Mouse (Mus musculus) retina, embryonic 14.5 days (tissue): ENCODE measurements around the gene Tmbim1.
"Not testable (repeated sequence)": the region's sequence is repeated elsewhere in the genome, so short reads cannot be mapped to it uniquely, and the experiment has no call there.

ENCODE experiments used
- DNase-seq: peaks from one replicate; pipeline ENCODE4 v3.0.0-alpha.2; 2015; ENCODE audit warnings: low spot score

The Tmbim1 gene

DNA sequence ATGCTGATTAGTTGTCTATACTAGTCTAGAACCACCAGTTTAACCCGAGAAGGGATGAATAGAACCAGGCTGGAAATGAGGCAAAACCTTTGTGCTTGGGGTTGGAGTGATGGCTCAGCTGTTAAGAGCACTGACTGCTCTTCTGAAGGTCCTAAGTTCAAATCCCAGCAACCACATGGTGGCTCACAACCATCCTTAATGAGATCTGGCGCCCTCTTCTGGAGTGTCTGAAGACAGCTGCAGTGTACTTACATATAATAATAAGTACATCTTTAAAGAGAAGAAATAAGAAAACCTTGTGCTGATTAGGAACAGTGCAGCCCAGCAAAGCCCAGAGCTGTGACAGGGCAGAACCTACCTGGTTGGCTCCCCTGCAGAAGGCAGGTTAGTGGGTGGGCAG, 21.5 kb upstream of the Tmbim1 start:
- not testable (repeated sequence) for DNase-seq

DNA sequence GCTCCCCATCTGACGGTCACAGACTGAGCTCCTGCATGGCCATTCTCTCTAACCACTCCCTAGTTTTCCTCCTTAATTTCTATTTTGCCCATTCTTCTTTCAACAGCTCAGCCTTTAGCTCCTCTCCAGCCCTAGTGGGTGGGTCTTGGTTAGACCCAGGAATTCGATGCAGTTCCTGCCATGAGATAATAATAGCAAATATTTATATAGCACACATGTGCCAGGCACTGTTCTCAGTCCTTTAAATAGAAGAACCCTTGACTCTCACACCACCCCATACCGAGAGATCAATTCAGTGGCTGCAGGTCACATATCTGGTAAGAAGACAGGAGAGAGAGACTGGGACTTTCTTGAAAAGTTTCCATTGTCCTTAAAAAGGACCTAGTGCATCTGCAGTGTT, 16.0 kb upstream of the Tmbim1 start:
- DNase-seq = no peak

DNA sequence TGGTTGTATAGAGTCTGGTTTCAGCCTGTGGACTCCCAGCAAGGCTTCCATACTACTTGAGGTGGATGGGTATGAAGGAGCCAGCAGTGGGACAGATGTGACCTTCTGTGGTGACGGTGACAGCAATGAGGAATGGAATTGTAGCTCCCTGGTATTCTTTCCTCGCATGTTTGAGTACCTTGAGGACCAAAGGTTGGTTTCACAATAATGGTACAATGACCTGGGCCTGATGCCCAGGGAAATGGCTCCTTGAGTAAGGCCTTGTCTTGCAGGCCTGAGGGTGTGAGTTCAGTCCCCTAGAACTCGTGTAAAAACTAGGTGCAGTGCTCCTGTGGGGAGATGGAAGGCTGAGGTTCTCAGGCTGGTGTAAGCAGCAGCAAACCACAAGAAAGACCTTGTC, 13.3 kb upstream of the Tmbim1 start:
- no peak for DNase-seq

DNA sequence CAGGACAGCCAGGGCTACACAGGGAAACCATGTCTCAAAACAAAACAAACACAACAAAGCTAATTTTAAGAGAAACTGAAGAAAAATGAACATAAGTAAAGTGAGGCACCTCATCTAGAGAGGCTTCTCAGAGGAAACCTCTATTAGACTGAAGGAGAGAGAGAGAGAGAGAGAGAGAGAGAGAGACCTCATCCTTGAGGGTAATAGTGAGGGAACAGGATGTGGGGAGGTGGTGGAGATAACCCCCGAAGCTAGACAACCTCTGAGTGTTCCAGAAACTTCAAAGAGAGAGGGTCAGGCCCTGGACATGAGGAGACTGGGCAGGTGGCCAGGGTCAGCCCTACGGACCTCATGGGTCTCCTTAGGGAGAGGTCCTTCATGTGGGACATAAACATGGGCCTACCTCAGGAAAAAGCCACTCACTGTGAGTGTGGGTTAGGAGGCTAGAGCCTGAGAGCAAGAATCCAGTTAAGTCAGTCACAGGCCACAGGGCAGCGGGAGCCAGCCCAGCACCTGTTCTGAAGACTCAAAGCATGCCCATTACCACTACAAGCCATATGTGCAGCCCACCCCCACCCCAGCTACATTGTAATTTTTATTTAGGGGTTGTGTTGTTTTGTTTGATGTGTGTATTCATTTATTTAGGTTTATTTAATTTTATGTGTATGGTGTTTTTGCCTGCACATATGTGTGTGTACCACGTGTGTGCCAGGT, 10.8 kb upstream of the Tmbim1 start:
- DNase-seq = no peak

DNA sequence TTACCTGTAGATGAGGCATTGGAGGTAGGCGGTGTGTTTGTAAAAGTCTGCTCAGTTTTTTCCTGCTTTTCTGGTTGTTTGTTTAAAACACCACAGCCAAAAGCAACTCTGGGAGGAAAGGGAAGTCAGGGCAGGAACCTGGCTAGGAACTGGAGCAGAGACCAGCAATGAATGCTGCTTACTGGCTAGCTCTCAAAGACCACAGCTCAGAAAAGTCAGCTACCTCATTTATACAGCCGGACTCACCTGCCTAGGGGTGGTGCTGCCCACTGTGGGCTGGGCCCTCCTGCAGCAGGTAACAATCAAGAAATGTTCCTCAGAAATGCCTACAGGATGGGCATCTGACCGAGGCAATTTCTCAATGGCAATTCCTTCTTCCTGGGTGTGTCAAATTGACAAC, 9.4 kb upstream of the Tmbim1 start:
- DNase-seq = no peak

DNA sequence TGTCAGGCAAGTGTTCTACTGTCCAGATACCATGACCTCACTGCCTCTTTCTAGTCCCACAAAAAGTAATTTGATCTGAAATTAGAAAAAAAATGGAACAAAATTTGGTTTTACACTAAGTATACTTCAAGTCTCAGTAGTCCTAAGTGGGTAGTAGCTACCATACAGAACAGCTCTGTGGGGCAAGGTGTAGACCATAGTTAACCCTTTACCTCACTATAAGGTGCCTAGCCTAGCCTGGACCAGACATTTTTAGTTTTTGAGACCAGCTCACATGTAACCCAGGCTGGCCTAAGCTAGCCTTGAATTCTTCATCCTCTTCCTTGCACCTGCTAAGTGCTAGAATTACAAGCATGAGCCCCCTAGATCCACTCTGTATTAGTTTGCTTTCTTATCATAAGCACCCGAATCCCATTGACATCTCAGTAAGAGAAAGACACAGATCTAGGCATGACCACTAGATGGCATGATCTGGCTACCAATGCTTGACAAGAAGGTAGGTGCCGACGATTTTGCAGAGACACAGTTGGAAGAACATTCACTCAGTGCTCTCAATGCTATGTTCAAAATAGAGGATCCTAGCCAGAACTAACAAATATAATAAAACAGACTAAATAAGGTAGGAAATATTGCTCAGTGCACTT, 7.7 kb upstream of the Tmbim1 start:
- DNase-seq = peak; percentile 91

DNA sequence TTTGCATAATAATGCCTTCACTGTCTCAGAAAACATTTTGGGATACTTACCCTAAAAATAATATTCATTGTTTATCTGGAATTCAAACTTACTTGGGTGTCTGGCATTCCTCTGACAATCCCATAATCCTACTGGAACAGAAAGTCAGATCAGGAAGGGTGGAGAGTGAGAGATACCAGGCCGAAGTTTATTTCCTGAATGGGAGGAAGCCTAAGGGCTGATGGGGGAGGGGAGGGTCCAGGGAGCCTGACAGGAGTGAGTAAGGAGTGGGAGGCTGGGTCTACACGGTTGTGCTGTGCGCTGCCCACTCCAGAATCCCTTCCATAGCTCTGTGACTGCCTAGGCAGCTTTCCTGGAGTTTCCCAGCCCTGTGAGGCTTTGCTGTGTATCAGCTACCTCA, 4.3 kb upstream of the Tmbim1 start:
- no peak for DNase-seq

DNA sequence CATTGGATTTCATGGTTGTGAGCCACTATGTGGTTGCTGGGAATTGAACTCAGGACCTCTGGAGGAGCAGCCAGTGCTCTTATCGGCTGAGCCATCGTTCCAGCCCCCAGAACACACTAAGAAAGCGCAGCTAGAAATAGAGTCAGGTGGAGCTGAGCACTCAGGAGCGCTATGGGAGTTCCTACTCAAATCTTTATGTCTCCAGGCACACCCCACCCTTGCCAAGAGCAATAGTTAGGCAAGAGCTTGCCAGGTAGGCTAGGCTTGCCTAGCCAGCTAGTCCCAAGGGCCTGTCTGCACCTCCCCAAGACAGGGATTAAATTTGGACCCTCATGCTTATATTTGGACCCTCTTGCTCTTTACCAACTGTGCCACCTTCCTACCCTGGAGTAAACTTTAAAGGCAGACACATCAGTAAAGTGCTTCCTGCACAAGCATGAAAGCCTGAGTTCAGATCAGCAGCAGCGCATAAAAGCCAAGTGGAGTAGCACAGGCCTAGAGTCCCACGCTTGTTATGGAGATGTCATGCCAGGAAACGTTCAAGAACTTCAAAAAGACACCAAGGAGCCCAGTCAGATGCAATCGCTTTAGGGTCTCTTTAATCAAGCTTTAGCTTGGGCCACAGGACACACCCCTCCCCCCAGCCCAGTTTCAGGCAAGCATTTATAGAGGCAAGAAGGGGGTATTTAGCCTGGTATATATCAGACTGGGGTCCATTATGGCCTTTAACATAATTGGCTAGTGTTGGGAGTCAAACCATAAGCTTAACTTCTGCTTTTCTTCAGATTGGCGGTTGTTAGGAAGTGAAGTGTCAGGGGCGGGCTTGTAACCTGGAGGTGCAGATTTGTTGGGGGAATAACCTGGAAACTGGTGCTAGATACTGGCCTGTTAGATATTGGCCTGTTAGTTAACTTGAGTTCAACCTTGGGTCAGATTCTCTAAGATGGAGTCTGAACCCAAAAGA, 2.9 kb upstream of the Tmbim1 start:
- no peak for DNase-seq

DNA sequence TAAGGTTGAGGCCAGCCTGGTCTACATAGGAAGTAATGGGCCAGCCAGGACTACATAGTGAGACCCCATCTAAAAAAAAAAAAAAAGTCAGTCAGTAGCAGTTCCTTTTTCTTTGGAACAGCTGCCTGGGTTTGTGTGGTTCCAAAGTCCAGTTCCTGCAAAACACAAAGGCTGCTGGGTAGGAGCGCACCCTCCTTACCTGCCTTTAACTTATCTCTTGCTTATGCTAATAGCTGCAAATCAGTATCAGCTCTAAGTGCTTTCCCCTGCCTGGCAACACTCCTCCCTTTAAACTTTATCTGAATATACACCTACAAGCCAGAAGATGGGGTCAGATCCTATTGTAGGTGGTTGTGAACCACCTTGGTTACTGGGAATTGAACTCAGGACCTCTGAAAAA, 1.7 kb upstream of the Tmbim1 start:
- no peak for DNase-seq

DNA sequence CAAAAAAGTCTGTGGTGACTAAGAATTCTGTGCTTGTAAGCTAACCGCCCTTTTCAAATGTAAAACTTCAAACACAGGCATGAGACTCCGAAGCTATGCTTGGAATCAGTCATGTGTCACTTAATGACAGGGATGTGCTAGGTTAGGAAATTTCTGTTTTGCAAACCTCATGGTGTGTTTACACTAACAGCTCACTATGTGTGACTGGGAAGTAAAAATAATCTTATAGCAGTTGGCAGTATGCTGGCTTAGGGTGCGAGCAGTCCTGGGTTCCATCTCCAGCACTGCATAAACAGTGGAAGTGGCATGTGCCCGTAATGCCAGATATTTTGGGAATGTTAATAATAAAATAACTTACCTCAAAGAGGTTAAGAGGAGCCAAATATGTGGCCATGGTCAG, 476 bp downstream of the Tmbim1 start:
- no peak for DNase-seq

DNA sequence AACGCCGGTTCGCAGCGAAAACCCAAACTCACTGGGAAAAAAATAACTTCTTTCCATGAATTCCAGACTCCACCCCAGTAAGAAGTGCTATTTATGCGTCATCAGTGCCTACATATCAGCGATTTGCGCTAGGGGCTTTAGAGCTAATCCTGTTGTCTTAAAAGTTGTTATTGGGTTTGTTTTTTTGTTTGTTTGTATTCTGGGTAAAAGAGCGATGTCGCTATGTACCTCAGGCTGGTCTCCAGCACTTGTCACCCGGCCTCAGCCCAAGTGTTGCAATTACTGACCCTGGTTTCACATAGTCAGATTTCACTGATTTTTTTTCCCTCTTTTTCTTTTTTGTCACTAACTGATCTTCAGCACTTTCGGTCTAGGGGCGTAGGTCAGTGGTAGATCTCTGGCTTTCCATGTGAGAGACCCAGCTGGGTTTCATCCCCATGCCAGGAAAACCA, 1.1 kb downstream of the Tmbim1 start:
- DNase-seq = no peak

DNA sequence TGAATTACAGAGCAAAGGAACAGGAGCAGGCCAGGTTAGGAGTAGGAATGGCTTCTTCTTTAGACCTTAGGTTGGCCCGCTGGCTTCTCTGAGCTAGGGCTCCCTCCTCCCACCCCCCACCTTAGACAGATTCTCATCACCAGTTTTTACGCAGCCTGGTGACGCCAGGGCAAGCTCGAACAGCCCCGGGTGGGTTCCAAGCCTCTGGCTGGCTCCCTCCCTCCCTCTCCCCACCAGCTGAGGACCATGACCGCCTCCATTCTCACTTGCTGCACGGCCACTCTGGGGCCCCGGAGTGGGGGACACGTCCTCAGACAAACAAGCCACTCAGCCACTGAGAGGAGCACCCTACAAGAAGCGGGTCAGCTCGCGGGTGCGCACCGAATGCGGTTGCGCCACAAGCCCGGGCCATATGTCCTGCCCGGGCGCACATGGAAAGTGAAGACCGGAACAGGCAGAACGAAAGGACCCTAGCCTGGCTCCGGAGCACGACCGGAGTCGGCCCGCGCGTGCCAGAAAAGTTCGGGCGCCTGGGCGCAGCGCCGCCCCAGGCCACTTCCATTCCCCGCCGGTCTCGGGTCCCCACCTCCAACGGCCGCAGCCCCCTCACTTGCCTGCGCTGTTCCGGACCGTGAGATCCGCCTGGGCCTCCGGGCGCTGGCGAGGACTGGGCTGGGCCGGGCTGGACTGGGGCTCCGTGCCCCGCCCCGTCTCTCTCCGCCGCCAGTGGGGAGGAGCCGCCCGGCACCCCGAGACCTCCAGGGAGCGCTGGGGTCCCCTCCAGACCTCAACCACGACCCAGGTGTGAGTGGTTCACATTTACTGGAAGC, 1.7 kb downstream of the Tmbim1 start:
- DNase-seq = peak; percentile 57

DNA sequence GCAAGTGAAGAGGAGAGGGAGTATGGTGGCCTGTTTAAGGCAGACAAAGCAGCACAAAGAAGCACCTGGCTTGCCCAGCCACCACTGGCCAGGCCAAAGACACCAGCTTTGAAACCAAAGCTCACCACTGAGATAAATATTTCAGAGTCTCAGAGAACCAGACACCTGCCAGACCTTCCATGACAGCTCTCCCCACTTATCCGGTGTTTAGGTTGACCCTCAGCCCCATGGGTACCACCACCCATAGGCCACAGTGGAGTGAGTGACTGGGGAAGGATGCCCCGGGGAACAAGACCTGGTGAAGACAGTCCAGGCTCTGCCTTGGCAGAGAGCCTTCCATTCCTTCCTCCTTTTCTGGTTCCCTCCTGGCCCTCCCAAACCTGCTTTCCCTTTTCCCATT, 2.6 kb downstream of the Tmbim1 start:
- no peak for DNase-seq

DNA sequence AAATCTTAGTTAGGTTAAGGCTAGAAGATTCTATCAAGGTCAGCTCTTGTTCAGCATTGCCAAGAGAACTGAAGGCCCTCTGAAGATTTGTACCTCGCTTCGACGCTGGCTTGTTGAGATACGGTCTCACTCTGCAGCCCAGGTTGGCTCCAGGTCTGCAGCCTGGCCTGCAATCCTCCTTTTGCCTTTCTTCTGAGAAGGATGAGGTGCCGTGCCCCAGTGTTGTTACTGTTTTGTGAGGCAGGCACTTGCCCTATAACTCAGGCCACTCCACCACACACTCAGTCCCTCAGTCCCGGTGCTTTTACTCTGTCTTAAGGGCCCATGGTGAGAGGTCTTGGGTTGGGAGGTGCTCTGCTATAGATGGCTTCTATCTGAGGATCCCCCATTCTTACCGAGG, 3.2 kb downstream of the Tmbim1 start:
- DNase-seq = no peak

DNA sequence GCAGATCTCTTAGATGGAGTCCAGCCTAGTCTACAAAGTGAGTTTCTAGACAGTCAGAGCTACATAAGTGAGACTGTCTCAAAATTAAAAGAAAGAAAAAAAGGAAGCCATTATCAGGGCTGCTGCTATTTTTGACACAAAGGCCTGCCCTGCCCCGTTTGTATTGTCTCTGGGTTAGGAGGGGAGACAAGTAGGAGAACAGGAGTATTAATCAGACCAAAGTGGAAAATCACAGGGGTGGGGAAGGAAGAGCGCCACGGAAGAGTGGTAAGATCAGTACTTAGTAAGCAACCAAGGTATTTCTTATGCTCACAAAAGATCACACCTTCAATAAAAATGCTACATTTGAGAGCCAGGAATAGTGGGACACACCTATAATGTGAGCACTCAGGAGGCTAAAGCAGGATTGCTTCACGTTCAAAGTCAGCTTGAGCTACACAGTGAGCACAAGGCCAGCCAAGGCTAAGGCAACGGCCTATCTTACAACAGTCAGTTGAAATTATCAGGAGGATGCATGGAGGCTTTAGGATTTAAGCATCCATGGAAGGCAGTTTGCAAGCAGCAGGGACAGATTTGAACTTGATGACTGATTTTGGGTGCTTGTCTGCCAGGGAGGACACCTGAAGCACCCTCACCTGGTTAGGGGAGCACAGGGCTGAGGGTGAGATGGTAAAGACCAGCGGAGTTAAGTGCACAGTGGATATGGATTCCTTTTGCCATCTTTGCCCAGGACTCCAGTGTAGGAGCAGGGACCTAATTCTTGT, 4.9 kb downstream of the Tmbim1 start:
- DNase-seq = no peak

DNA sequence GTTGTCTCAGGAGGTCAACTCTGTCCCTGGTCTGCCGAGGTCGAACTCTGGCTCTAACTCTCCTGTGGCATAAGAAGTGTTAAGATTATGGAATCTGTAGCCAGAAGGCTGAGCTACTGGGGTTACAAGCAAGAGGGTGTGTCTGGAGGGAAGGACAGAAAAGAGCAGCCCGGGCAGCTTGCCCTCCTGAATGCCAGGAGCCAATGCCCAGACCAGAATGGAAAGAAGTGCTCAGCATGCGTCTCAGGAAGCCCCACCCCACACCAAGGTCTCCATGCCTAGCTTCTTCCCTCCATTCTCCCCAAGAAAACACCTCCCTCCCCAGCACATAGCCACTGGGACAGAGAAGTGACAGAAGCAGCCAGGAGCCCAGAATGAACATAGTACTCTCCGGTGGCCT, 6.4 kb downstream of the Tmbim1 start:
- DNase-seq = no peak

DNA sequence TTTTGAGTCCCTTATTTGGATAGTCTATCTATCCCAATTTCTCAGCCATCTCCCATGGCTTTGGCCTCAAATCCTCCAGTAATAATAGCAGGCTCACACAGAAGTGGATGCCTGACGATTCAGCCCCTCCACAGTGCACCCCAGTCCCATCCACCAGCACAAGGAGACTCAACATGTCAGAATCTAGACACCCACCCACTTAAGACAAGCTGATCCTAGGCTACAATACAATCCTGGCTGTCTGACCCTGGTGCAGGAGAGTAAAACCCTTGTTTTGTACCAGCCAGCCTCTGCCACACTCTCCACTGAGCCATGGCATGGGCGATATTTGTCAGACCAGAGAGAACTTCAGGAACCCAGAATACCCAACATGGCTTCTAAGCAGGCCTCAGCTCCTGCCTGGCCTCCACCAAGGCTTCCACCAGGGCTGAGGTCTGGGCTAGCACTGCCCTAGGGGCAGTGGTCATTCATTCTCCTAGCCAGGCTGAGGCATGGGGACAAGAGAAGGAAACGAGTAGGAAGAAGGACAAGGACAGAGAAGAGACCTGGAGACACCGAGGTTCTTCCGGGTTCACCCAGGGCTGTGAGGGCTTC, 7.2 kb downstream of the Tmbim1 start:
- DNase-seq = no peak

DNA sequence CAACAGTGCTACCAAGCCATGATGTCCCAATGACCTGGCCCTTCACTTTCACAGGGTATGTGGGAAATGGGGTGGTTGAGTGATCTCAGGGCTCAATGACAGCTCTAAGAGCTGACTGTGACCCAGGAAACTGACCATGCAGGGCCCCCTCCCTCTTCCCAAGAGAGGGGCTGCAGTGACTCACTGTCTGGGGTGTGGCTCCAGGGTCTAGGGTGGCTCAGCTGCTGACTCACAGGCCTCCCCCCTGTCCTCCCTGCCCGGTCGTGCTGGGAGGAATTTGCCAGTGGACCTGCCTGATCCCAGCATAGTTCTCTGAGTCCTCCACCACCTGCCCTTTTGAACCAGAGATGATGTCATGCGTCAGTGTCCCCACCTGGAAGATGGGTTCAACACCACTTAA, 8.2 kb downstream of the Tmbim1 start:
- DNase-seq = no peak

DNA sequence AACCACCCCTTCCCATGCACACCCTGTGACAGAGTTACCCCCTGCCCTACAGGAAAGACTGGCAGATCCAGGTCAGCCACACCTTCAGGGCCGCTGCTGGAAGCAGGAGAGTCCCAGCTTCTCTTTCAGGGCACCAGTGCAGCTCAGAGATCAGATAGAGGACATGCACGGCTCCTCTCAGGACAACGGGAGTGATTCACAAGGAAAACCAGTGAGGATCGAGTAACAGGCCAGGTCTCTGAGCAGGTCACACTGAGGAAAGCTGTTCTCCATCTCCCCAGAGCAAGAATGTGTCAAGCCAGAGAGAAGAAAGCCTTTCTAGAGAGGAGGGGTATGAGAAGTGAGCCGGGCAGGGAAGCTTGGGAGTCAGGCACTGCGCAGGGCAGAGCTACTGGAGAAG, 8.9 kb downstream of the Tmbim1 start:
- no peak for DNase-seq

DNA sequence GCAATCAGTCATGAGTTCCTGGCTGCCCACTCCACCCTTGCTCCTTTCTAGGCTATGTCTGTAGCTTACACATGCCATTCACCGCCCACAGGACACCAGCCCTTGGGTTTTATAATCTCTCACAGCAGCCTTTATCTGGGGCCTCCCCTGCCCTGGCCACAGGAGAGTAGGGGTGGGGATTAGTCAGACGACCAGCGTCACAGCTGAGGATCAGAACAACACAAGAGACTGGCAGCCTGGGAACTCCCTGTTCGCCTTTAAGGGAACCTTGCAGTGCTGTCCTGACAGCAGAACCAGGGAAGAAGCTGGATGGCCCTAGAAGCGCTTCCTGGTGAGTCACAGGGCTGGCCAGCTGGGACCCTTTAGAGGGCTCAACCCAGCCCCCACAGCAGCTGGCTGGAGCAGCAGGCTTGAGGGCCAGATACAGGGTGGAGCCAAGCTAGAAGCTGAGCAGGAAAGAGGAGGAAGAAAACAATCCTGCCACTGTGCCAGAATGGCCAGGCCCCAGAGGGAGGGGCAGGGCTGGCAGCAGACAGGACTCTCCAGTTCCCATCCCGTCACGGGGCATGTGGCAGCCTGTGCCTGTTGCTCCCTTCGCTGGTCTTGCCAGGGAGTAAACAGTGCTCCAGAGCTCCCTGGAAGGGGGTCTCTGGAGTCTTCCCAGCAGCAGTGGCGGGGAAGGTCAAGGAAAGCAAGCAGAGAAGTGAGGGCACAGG, 9.8 kb downstream of the Tmbim1 start:
- peak; percentile 69 for DNase-seq
